15 mouse cellular contexts compared by ENCODE assay signal in genomic region chr11:41467330-41467729, GRCm38 (mm10).
"Had no signal": no experiment of that assay in that cellular context is flagged by ENCODE, and none has a peak within 500 bp of the region (broad histone marks: within the 10 kb centered on the region; RNA-seq: fewer than 3 reads in every experiment).

No protein-coding gene starts in this region.

- H3K4me2 ChIP-seq: neural tube, embryonic 15.5 days; stomach, embryonic 15.5 days had no signal

- H3K27me3 ChIP-seq: neural tube, embryonic 15.5 days; stomach, embryonic 15.5 days had no signal

- H3K36me3 ChIP-seq: neural tube, embryonic 15.5 days; stomach, embryonic 15.5 days had no signal

- H3K4me3 ChIP-seq: neural tube, embryonic 15.5 days; stomach, embryonic 15.5 days had no signal

- H3K9me3 ChIP-seq: neural tube, embryonic 15.5 days; stomach, embryonic 15.5 days had no signal

- DNase-seq: retina, postnatal 1 day; right cerebral cortex, adult 18-20 months; right cerebral cortex, postnatal 14 days; right cerebral cortex, postnatal 25 days; right cerebral cortex, postnatal 4 days; spleen, adult 18-20 months; thymus, adult 18-20 months; thymus, adult 2 months; thymus, postnatal 14 days; thymus, postnatal 25 days; thymus, postnatal 36 days; thymus, postnatal 4 days had no signal

- H3K27ac ChIP-seq: neural tube, embryonic 15.5 days; stomach, embryonic 15.5 days; stomach, postnatal 0 days had no signal

- H3K9ac ChIP-seq: neural tube, embryonic 15.5 days; stomach, embryonic 15.5 days had no signal

- H3K4me1 ChIP-seq: neural tube, embryonic 15.5 days; stomach, embryonic 15.5 days had no signal
